Mouse (Mus musculus) gonadal fat pad, adult 2 months (tissue): ENCODE measurements around the gene Hebp1. TPM values are rescaled to one million over a fixed set of nuclear protein-coding genes. Genes with fewer than 3 reads are reported as not detected.

Experiments
- DNase-seq: peaks from one replicate; pipeline ENCODE4 v3.0.0-alpha.2; 2012; ENCODE audit warnings: low read depth
- polyA plus RNA-seq: library from polyadenylated mRNA; depleted of rRNA; stranded (reverse); fragments of >200 nt; gene quantifications from 2 replicates; pipeline ENCODE4 v1.2.3, GENCODE M21; 2012

Gene Hebp1
- polyA plus RNA-seq, 1 experiment, result 134 TPM

GRCm38 (mm10) chr6:135197446-135197845, 376 bp downstream of the Hebp1 start:
- DNase-seq, result no peak

DNA sequence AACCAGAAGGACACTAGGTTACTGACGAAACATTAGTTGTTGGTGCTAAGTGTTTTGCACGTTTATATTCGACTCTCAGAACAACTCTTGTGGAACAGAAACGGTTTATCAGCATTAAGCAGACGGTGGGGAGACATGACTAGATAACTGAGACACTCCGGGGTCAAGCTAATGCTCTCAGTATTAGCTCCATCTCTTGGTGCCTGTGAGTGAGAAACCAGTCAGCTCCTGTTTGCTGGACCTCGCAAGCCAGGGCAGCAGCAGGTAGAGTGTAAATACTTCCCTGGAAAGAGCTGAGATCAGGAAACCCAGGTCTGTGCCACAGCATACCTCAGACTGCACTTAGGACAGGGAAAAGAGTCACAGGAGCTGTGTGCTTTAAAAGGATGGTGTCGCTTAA, 1.1 kb downstream of the Hebp1 start:
- DNase-seq, result no peak

- DNase-seq, result no peak
These were observed 2.9 kb downstream of the Hebp1 start for GRCm38 (mm10) chr6:135194907-135195306.

DNA sequence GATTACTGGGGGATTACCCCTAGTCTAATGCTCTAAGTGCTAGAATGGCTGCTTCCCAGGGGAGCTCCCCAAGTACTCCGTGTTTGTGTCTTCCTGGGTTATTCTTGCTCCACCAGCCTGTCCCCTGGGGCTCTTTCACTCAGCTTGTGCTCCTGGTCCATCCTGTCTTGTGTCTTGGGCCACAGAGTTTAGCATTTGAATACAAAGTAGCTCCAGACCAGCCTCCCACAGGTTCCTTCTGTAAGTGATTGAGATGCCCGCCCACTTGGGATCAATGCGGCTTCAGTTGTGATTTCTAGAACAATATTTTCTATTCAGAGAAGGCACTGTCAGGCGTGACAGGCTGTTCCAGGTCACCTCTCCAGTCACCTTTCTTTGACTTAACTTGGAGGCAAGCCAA, 4.1 kb downstream of the Hebp1 start:
- DNase-seq, result peak; percentile 97

GRCm38 (mm10) chr6:135192993-135193392, 4.8 kb downstream of the Hebp1 start:
- no peak for DNase-seq

GRCm38 (mm10) chr6:135191906-135192305, 5.9 kb downstream of the Hebp1 start:
- DNase-seq, result no peak

DNA sequence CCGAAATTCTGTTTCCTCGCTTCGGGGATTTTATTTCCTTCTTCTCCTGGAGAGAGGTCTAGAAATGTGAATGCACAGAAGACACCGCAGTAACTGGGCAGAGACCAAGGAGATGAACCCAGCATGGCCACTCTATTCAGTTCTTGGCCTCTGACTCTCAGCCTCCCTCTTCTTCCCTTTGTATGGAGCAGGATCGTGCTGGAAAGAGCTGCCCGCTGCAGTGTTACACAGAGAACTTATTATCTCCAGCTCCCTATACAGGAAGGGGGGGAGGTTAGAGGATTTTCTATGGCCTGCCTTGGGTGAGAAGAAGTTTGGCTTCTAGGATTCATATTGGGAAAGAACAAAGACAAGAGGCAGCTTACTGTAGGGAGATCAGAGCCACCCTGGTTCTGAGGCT, 7.7 kb downstream of the Hebp1 start:
- DNase-seq, result no peak

GRCm38 (mm10) chr6:135188629-135189028, 9.2 kb downstream of the Hebp1 start:
- no peak for DNase-seq

DNA sequence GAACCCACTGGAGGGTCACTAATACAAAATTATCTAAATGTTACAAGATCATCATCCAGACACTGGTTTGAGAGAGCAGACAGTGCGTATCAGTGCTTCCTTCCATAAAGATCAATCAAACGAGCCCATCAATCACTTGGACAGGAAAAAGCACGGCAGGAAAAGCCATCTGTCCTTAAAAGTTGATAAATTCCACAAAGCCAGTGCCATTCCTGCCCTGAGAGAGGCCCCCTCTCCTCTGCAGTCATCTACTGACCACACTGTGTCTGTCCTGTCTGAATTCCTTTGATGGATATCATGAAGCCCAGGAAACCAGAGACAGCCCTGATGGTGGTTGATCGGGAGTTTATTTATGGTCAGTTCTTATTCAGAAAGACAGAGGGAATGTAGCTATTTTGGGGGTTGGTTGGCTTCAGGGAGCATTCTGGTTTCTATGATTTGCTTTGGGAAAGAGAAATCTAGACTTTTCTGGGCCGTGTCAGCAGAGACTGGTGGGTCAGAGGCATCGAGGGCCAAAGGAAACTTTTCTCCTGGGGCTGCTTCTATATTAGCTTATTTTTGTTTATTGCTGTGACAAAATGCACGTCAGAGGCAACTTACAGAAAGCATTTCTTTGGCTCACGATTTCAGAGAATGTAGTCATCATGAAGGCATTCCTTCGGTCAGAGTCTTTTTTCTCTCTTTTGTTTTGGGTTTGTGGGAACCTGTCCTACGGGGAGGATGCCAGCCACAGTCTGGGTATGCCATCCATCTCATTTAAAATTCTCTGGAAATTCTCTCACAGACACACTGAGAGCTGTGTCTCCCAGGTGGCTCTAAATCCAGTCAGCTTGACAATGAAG, 10.5 kb downstream of the Hebp1 start:
- DNase-seq, result no peak

GRCm38 (mm10) chr6:135183961-135184360, 13.9 kb downstream of the Hebp1 start:
- no peak for DNase-seq

DNA sequence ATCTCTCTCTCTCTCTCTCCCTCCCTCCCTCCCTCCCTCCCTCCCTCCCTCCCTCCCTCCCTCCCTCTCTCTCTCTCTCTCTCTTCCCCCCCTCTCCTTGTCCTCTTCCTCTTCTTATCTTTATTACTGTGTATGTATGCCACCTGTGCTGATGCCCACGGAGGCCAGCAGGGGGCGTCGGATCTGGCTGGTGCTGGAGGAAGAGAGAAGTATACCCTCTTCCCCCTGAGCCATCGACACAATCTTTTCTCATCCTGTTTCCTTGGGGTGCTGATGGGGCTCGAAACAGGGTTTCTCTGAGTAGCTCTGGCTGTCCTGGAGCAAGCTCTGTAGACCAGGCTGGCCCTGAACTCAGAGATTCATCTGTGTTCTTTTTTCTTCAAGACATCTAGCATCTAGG, 14.9 kb downstream of the Hebp1 start:
- no peak for DNase-seq

DNA sequence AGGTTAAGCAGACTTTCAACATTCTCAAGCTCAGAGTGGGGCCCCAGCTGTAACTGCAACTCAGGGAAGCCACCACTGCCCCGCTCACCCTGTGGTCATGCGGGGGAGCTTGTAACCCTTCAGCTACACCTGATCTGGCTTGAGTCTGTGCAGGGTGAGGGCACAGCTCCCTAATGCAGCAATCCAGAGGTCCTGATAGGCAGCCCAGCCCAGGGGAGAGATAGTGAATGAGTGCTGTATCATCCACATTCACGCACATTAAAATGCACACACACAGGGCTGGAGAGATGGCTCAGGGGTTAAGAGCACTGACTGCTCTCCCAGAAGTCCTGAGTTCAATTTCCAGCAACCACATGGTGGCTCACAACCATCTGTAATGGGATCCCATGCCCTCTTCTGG, 19.2 kb downstream of the Hebp1 start:
- DNase-seq, result no peak

GRCm38 (mm10) chr6:135177271-135177670, 20.6 kb downstream of the Hebp1 start:
- DNase-seq, result no peak

DNA sequence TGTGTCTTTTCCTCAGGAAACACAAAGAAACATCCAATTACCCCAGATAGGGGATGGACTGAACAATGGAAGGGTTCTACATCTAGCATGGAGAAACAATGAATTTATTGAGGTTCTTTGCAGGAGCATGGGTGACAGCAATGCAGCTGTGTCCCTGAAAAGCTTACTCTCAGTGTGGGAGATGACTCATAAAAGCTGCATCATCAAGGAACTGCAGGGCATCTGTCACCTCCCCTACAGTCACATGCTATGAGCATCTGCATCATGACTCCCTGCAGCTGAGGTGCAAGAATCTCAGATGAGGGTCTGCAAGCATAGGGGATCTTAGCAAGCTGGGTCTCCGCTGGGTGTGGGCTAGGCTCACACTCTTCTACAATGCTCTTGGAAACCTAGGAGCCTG, 22.8 kb downstream of the Hebp1 start:
- no peak for DNase-seq

- DNase-seq, result no peak
These were observed 26.1 kb downstream of the Hebp1 start for GRCm38 (mm10) chr6:135171736-135172135.

GRCm38 (mm10) chr6:135169246-135169645, 28.6 kb downstream of the Hebp1 start:
- no peak for DNase-seq

- DNase-seq, result no peak
These were observed 29.4 kb downstream of the Hebp1 start for GRCm38 (mm10) chr6:135168471-135168870.

DNA sequence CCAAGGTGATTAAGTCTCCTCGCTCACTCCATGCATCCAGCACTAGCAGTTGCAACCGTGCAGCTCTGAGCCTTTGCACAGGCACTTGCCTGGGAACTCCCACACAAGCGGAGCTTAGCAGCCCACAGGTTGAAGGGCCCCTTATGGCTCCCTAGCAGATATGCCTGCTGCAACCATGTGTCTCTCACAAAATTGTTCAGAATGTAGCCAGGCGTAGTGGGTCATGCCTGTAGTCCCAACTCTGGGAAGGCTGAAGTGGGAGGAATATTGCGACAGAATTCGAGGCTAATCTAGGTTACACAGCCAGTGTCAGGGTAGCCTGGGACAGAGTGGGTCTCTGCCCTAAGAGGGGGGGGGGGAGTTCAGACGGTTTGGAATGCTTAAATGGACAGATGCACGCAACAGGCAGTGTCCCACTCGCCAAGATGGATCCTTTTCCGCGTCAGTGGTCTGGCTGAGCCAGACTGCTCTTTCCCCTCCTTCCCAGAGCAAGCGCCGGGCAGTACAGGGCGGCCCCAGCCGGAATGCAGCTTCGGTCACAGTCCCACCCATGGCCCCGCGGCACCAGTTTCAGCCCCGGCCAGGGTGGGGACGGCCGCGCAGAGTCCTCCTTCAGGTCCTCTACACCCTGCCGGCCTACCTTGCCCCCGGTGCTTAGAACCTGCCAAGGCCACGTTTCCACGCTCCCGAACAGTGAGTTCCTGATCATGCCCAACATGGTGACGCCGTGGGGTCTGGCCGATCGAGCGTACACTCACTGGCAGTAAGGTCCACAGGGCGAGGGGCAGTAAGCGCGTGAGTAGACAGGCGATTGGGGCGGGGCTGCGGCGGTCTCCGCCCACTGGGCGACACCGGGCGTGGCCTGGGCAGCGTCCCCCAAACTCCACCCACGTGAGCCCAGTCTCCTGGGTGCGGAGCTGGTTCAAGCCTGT, 30.2 kb downstream of the Hebp1 start:
- peak; percentile 20 for DNase-seq

DNA sequence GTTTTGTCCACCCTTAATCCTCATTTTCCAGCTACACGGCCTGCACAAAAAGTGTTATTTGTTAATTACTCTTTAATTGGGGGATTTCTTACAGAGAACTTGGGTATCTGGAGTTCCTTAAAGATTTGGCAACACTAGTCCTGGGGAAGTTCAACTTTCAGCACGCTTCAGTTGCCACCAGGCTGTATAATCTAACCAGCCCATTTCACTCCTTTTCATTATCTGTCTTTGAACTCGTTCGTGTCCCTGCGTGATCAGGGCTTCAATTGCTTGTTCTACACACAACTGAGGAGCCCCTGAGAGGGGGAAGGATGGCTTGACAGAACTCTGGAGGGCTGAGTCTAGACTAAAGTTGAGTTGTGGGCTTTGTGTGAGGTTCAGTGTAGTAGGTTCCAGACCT, 31.1 kb downstream of the Hebp1 start:
- no peak for DNase-seq

GRCm38 (mm10) chr6:135166262-135166661, 31.6 kb downstream of the Hebp1 start:
- DNase-seq, result no peak

DNA sequence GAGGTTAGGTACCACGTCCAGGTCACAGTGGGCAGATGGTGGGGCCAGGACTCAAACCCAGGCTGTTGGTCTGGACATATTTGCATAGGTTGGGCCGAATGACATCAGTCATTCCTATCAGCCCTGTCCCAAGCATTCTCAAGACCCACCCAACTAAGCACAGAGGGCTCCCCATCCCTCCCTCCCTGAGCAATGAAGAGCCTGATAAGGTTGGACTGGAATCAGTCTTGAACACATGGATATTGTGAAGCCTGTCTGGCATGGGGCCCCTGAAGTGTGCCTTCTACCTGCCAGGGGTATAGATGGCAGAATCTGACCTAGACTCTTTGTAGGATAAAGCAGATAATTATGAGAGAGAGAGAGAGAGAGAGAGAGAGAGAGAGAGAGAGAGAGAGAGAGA, 32.1 kb downstream of the Hebp1 start:
- no peak for DNase-seq

GRCm38 (mm10) chr6:135165191-135165590, 32.6 kb downstream of the Hebp1 start:
- no peak for DNase-seq

- DNase-seq, result no peak
These were observed 35.0 kb downstream of the Hebp1 start for GRCm38 (mm10) chr6:135162861-135163260.
